Mouse (Mus musculus) WW6 (cell line): ENCODE measurements around the gene Gm17509.
"Not testable (repeated sequence)": the region's sequence is repeated elsewhere in the genome, so short reads cannot be mapped to it uniquely, and the experiment has no call there.

Experiments used
- DNase-seq: peaks from one replicate; pipeline ENCODE4 v3.0.0-alpha.2; 2013; ENCODE audit warnings: low read depth, low spot score

The Gm17509 gene

GRCm38 (mm10) chr13:117208236-117208635, 12.6 kb downstream of the Gm17509 start, which contains the start of gene Emb:
Gene Emb (plus strand): TSS chr13:117208536.
- DNase-seq: no peak

GRCm38 (mm10) chr13:117206066-117206465, 14.8 kb downstream of the Gm17509 start:
- DNase-seq: no peak

DNA sequence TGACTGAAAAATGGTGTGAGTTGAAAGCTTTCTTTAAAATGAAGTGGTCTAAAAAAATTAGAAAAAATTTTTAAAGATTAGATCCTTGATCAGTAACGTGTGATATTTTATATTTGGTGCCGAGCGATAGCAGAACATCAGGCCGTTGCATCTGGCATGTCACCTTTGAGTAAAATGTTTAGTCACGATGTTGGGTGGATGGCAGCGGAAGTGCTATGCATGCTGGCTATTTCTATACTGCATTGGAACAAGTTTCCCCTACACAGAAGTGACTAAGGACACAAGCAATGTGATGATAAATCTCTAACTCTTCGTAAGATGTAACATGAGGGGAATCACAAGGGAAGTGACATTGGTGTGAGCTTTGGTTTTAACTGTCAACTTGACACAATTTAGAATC, 16.2 kb downstream of the Gm17509 start:
- DNase-seq: no peak

DNA sequence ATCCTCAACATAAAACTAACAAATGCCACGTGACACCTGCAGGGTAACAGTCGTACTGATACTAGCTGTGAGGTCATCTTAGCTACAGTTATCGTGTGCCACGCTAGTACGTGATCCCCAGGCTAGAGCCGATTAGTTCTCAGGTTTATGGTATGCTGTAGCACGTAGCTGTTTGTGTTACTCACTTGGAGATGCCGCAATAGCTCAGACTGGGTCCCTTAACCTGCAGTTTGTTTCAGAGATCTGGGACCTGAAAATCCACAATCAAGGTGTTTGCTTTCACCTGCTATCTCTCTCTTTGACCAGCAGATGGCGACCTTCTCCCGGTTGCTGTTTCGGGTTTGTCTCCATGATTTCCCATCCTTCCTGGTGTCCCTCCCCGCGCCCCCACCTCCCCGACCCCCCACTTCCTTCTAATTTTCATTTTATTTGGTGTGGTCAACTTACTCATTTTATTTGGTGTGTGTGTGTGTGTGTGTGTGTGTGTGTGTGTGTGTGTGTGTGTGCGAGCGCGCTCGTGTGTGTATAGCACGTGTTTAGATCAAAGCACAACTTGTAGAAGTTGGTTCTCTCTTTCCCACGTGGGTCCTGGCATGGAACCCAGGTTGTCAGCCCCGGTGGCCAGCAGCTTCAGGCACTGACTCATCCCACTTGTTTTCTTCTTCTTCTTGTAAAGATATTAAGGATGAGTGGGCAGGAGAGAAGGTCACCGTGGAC, 18.0 kb downstream of the Gm17509 start:
- DNase-seq: no peak

DNA sequence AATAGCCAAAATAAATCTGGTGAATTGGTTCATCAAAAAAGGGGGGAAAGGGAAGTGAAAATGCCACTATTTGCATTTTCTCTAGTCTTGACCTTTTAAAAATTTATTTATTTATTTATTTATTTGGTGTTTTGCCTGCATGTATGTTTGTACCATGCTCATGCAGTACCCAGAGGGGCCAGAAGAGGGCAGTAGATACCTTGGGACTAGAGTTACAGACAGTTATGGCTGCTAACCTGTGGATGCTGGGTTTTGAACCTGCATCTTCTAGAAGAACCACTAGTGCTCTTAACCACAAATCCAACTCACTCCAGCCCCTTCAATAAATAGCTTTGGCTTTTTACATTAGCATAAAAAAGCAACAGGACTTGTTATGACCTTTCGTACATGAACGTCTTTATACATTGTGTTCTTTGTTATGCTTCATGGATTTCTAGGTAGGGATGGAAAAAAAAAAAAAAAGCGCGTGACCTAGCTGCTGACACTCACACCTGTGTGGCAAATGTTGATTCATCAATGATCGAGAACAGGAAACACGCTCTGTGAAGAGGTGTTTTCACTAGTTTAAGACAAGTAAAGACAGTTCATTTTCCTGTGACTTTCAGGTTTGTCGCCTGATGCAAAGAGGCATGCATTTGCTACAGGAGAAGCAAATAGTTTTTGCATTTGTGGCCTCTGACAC, 22.3 kb downstream of the Gm17509 start:
- no peak for DNase-seq

- no peak for DNase-seq
Observed at GRCm38 (mm10) chr13:117197666-117198065, 23.2 kb downstream of the Gm17509 start.

GRCm38 (mm10) chr13:117195569-117196495, 25.0 kb downstream of the Gm17509 start:
- no peak for DNase-seq

DNA sequence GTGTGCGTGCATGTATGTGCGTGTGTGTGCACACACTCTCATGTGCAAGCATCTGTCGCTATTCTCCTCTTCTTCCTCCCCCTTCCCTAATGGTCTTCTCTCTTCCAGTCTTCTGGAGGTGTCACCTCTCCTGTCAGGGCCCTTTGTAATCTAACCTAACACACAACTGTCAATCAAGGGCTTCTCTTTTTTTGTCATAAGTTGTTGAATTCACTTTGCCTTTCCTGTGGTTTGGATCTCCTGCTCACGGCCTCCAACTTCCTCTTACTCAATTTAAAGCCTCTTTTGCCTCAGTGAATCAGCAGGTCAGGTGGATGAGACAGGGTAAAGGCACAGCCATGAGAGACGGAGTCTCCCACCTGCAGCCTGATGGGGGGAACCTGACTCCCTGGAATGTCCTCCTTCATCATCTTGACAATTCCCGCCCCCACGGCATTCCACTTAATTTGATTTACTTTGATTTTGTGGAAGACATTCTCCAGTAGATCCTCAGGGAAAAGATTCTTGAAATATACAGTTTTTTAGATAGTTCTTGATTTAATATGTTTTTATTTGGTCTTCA, 27.4 kb downstream of the Gm17509 start:
- DNase-seq: no peak

DNA sequence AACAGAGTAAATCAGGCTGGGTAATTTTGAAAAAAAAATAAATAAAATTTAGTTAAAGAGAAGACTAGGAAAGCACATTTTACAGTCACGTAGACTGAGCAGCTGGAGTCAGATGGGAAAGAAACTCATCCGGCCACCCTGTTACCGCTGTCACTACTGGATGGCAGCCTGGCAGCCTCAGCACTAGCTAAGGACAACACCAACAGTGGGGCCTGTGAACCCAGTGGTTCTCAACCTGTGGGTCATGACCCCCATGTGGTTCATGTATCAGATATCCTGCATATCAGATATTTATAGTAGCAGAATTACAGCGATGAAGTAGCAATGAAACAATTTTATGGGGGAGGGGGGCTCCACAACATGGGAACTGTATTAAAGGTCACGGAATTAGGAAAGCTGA, 28.7 kb downstream of the Gm17509 start:
- DNase-seq: no peak

DNA sequence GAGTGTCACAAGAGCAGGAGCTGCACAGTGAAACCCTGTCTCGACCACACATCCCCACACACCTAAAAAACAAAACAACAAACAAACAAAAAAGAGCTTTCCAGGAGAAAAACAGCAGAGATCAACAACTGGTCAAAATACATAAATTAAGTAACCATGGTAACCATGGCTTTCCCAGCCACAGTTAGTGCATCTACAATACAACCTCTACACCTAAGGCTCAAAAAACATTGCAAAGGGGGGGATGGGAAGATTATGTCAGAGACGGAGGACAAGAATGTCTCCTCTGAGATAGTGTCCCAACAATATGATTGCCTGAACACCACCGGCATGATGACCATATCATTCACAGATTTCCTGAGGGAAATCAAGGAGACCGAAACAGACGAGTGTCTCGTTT, 35.5 kb downstream of the Gm17509 start:
- no peak for DNase-seq

GRCm38 (mm10) chr13:117183288-117183687, 37.6 kb downstream of the Gm17509 start:
- no peak for DNase-seq

GRCm38 (mm10) chr13:117180912-117181311, 40.0 kb downstream of the Gm17509 start:
- DNase-seq: not testable (repeated sequence)
